ENCODE assay signal across 9 mouse cellular contexts in the genomic region with DNA sequence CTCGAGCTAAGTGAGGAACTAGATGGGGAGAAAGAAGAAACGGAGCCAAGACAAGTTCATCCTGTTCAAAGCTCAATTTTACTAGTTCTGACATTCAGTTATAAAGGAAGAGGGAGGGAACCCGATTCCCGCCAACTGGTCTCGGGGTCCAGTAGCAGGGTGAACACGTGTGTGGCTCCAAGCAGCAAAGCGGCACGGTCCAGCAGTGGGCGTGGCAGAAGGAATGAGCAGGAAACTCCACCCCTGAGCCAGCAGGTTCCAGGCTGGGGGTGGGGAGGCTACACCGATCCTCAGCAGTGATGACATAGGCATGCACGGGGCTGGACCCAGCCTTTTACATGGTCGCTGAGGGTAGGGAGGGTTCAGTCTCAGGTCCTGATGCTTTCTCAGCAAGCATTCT. TPM values are rescaled to one million over a fixed set of nuclear protein-coding genes. Genes with fewer than 3 reads are reported as not detected.
DNase-seq lines count a peak whose midpoint lies in the region; ATAC-seq lines count a peak whose summit lies in the region.
"Not testable (repeated sequence)": the region's sequence is repeated elsewhere in the genome, so short reads cannot be mapped to it uniquely, and the experiment has no call there.
"Had no signal": no experiment of that assay in that cellular context is flagged by ENCODE, and none has a peak within 500 bp of the region (broad histone marks: within the 10 kb centered on the region; RNA-seq: fewer than 3 reads in every experiment).

No protein-coding gene starts in this region.

- under 1% methylated on average over 12 of the region's 12 CpGs for WGBS in embryonic facial prominence, embryonic 12.5 days
- 2% methylated on average over 12 of the region's 12 CpGs for WGBS in hindbrain, embryonic 15.5 days

- DNase-seq in adrenal gland, adult (ENCODE audit: inconsistent age in 2 of 2, low spot score in 1 of 2): peak; percentile 69 to 83
- peak; percentile 98 for DNase-seq in heart, adult 11 months
- peak; percentile 35 for DNase-seq in left cerebral cortex, postnatal 4 days
- peak; percentile 76 for DNase-seq in lung, postnatal 14 days
- DNase-seq in ovary, postnatal 14 days (ENCODE audit: low spot score): peak; percentile 49
- DNase-seq in yolk sac, embryonic 10.5 days (ENCODE audit: low spot score): peak; percentile 73

- peak overlapping the region; percentile 42; the same call in 1 of the 2 replicates for H3K9ac ChIP-seq in embryonic facial prominence, embryonic 12.5 days
- H3K9ac ChIP-seq in hindbrain, embryonic 15.5 days: 0 out of 2 replicates have a peak overlapping the region, but pooled peaks have one; percentile 2

- not testable (repeated sequence) for H3K27me3 ChIP-seq in embryonic facial prominence, embryonic 12.5 days; hindbrain, embryonic 15.5 days

- not testable (repeated sequence) for H3K36me3 ChIP-seq in embryonic facial prominence, embryonic 12.5 days; hindbrain, embryonic 15.5 days

- H3K27ac ChIP-seq in embryonic facial prominence, embryonic 12.5 days: 0 out of 2 replicates have a peak overlapping the region, but pooled peaks have one; percentile 26
- H3K27ac ChIP-seq in hindbrain, embryonic 15.5 days (replicated peaks): not testable (repeated sequence)

- not testable (repeated sequence) for H3K9me3 ChIP-seq in embryonic facial prominence, embryonic 12.5 days; hindbrain, embryonic 15.5 days

- intact Hi-C loops in left cerebral cortex, postnatal 4 days (cut with DNase I): not testable (repeated sequence)

- peaks cover 37% of the 10 kb centered on the region for H3K4me1 ChIP-seq in embryonic facial prominence, embryonic 12.5 days
- peaks cover 32% of the 10 kb centered on the region for H3K4me1 ChIP-seq in hindbrain, embryonic 15.5 days (replicated peaks)

- not testable (repeated sequence) for ATAC-seq in embryonic facial prominence, embryonic 12.5 days (ENCODE audit: insufficient number of reproducible peaks, insufficient read depth, low FRiP score, low TSS enrichment); hindbrain, embryonic 15.5 days (ENCODE audit: low FRiP score, low read depth)

- peak overlapping the region; percentile 17 for H3K4me3 ChIP-seq in embryonic facial prominence, embryonic 12.5 days
- not testable (repeated sequence) for H3K4me3 ChIP-seq in hindbrain, embryonic 15.5 days

- peak overlapping the region; percentile 50 for H3K4me2 ChIP-seq in embryonic facial prominence, embryonic 12.5 days (replicated peaks)
- peak overlapping the region; percentile 43 for H3K4me2 ChIP-seq in hindbrain, embryonic 15.5 days

RNA-seq across cellular contexts. Expression of gene Chst12, which starts 2.4 kb away (rescaled TPM):
- polyA plus RNA-seq in embryonic facial prominence, embryonic 12.5 days (2016; fragmentation: Nextera tagmentation; extraction: Ambion mirVana): 17.5 and 18.9 TPM in 2 replicates
- 25.2 and 26.1 TPM in 2 replicates for polyA plus RNA-seq in hindbrain, embryonic 15.5 days (2015; fragmentation: Nextera tagmentation; extraction: Ambion mirVana)
- total RNA-seq in left cerebral cortex, postnatal 4 days (2021): 10 to 100 TPM; 19.7 to 20.9 TPM

RNA-seq across cellular contexts. Expression of gene Gm4869, which starts 57.5 kb away (rescaled TPM):
- polyA plus RNA-seq in embryonic facial prominence, embryonic 12.5 days (2016; fragmentation: Nextera tagmentation; extraction: Ambion mirVana): 0.05 TPM in 1 of 2 replicates, not detected in the other
- not detected in 2 replicates for polyA plus RNA-seq in hindbrain, embryonic 15.5 days (2015; fragmentation: Nextera tagmentation; extraction: Ambion mirVana)
- total RNA-seq in left cerebral cortex, postnatal 4 days (2021): not detected
- total RNA-seq: left cerebral cortex, adult 8-10 months had no signal

Comparison
In these comparisons a context has a peak if more than half of its experiments do, and no peak if none do; other contexts are left out.
1. DNase-seq: peak in every context shown above with its lines; median percentile 98 in heart, adult 11 months; 76 in adrenal gland, adult; 76 in lung, postnatal 14 days; 73 in yolk sac, embryonic 10.5 days; 49 in ovary, postnatal 14 days; 35 in left cerebral cortex, postnatal 4 days.